Mouse (Mus musculus) megakaryocyte, embryonic 14.5 days (primary cell): ENCODE measurements at regions not wholly inside any gene's neighbourhood (a gene's known extent, or its start where the extent isn't known, plus 50 kb on each side); places are given as distances from the start of the nearest gene placed in this dataset.
"Not testable (repeated sequence)": the region's sequence is repeated elsewhere in the genome, so short reads cannot be mapped to it uniquely, and the experiment has no call there.

Source experiments
- H3K27me3 ChIP-seq: replicated peaks from 2 replicates; pipeline ENCODE3; 2012; ENCODE audit warnings: inconsistent platforms
- H3K36me3 ChIP-seq: replicated peaks from 2 replicates; pipeline ENCODE3; 2012; ENCODE audit warnings: low read length, inconsistent platforms, mixed read lengths
- H3K4me1 ChIP-seq: 2 replicates; pipeline ENCODE4 v1.6.1; 2012; ENCODE audit warnings: inconsistent platforms
- H3K4me3 ChIP-seq: replicated peaks from 2 replicates; pipeline ENCODE3; 2012; ENCODE audit warnings: moderate library complexity, mild to moderate bottlenecking, inconsistent platforms
- H3K9me3 ChIP-seq: 2 replicates; pipeline ENCODE4 v1.6.1; 2012; ENCODE audit warnings: inconsistent platforms
- FLI1 ChIP-seq: IDR thresholded peaks from 2 replicates; pipeline ENCODE4 v1.6.1; 2012; ENCODE audit warnings: low read length, inconsistent platforms, mixed read lengths
- GATA1 ChIP-seq: IDR thresholded peaks from 3 replicates; pipeline ENCODE4 v1.6.1; 2012; ENCODE audit warnings: mixed read lengths, low read length, inconsistent platforms, borderline replicate concordance

DNA sequence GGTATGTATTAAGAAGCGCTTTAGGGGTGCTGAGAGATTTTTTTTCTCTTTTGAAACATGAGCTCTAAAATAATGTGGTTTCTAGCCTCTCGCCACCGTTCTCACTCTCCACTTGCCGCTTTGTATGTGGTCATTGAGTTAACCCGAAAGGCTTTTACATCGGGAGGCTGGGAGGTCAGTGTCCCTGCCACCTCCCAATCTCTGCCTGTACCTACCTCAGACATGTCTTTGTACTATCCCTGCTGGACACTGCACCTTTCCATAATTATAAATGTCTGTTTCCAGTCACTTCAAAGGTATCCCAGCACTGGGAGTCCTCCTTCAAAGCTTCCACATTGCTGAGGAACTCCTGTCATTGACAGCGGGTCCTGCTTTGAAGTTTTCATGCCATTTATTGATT, 347.6 kb upstream of the Tbc1d2b start:
- no peak overlapping the region for H3K4me3 ChIP-seq
- H3K27me3 ChIP-seq, result no peaks in the 10 kb centered on the region
- TF ChIP-seq FLI1 (no peak), GATA1 (no peak)
- H3K9me3 ChIP-seq, result no peaks in the 10 kb centered on the region
- no peaks in the 10 kb centered on the region for H3K4me1 ChIP-seq
- H3K36me3 ChIP-seq, result no peaks in the 10 kb centered on the region

DNA sequence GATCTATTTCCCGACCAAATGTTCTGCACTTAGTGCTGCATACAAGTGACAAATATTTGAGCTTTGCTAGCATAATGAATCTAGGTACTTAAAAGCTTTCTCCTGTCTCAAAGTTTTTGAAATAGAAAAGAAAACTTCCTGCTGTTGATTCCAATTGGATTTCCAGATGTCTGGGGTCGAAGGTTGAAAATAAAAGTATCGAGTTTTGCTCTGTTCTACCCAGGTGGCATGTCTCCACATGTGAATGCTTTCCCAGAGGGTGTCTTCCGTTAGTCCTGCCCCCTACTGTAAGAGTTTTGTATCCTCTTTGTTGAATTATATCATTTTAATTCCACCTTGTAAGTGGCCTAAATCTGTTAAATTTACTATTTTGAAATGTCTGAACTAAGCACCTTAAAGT, 327.3 kb upstream of the Tbc1d2b start:
- H3K9me3 ChIP-seq, result no peaks in the 10 kb centered on the region
- no peaks in the 10 kb centered on the region for H3K36me3 ChIP-seq
- TF ChIP-seq FLI1 (no peak), GATA1 (no peak)
- no peaks in the 10 kb centered on the region for H3K4me1 ChIP-seq
- no peak overlapping the region for H3K4me3 ChIP-seq
- H3K27me3 ChIP-seq, result no peaks in the 10 kb centered on the region

DNA sequence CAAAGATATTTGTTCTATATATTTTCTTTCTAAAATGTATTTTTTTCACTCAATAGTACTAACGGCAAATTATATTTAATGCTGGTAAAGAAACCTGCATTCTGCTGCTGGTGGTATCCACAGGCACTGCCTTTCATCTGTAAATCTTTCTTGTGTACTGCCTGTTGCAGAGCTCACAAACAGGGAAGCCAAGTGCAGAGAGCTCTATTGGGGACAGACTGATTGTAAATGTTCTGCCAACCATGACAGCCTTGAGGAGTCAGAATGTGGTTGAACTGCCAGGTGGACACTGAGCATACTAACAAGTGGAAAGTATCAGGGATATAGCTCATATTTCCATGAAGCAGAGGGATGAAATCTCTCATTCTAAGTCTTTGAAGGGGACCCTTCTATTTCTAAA, 286.1 kb upstream of the Tbc1d2b start:
- TF ChIP-seq FLI1 (no peak), GATA1 (no peak)
- Histone ChIP-seq H3K9me3 (0 out of 2 replicates have a peak, but pooled peaks cover 6% of the 10 kb centered on the region), H3K4me1 (no peaks in the 10 kb centered on the region), H3K4me3 (no peak overlapping the region), H3K27me3 (no peaks in the 10 kb centered on the region), H3K36me3 (no peaks in the 10 kb centered on the region)

DNA sequence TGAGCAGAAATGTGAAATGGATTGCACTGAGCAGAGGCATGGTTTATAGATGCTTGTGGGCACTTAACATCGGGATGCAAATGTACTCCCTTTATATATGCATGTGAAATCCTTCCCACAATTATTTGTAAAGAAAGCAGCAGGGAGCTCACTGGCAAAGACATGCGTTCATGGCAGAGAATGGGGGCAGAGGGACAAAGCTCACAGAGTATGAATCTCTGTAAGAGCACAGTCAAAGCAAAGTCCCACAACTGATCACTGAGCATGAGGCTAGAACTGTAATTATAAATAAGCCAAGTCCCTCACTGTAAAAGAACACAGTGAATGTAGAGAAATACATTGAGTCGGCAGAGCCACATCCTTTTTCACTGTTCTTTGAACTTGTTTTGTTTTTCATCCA, 285.6 kb upstream of the Tbc1d2b start:
- TF ChIP-seq FLI1, result no peak
- TF ChIP-seq GATA1, result no peak
- Histone ChIP-seq H3K36me3 (no peaks in the 10 kb centered on the region), H3K9me3 (0 out of 2 replicates have a peak, but pooled peaks cover 6% of the 10 kb centered on the region), H3K4me3 (no peak overlapping the region), H3K4me1 (no peaks in the 10 kb centered on the region), H3K27me3 (no peaks in the 10 kb centered on the region)

DNA sequence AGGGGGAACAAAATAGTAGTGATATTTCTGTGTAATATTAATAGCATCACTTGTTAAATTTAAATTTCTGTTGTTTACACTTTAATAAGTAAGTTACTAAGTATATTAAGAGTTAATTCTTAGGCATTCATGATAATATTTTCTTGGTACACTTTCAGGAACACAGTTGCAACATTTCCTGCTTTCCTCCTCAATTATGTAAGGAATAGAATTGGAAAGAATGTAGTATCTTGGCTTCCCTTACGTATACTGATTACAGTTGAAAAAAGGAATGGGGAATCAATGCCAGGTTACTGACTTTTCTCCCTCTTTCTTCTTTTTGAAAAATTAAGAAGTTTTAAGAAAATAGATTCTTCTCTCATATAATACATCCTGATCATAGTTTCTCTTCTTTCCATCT, 277.3 kb upstream of the Tbc1d2b start:
- H3K9me3 ChIP-seq, result no peaks in the 10 kb centered on the region
- no peaks in the 10 kb centered on the region for H3K27me3 ChIP-seq
- no peaks in the 10 kb centered on the region for H3K36me3 ChIP-seq
- TF ChIP-seq GATA1 (no peak), FLI1 (no peak)
- H3K4me1 ChIP-seq, result no peaks in the 10 kb centered on the region
- H3K4me3 ChIP-seq, result no peak overlapping the region

DNA sequence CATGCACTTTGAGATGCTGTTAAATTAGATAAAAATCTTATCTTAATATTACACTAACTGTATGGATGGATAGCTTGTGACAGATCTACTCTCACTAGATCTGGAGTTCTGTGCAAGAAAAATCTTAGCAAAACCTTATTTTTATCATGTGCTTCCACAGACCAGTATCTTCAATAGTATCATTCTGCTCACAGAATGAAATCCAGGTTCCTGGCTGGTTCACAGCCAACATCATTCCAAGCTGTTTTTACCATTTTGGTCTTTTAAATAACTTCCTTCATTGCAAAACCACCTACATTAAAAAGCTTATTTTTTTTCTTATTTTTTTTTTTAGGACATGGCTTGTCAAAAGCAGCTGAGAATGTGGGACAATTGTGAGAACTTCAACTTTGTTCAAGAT, 276.1 kb upstream of the Tbc1d2b start:
- Histone ChIP-seq H3K27me3 (no peaks in the 10 kb centered on the region), H3K9me3 (no peaks in the 10 kb centered on the region), H3K4me1 (no peaks in the 10 kb centered on the region), H3K4me3 (no peak overlapping the region), H3K36me3 (no peaks in the 10 kb centered on the region)
- TF ChIP-seq GATA1, result no peak
- no peak for TF ChIP-seq FLI1

DNA sequence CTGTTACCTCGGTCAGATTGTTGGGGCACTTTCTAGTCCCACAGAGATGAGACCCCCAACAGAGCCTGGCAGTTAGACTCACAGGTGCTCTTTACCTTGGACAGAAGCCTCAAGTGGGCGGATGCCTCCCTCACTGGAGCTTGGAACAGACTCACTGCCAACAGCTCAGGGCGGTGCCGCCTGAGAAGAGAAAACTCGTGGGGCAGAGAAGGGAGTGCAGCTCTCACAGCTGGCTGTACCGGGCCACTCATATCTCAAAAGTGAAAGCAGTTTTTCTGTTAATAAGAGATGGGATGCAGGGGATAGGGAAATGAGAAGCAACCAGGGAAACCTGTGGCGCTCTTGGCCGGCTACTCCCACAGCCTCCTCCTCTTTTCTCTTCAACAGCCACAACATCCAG, 267.1 kb upstream of the Tbc1d2b start:
- H3K4me1 ChIP-seq, result peaks cover 14% of the 10 kb centered on the region; the same call in 1 of the 2 replicates
- H3K36me3 ChIP-seq, H3K9me3 ChIP-seq, H3K27me3 ChIP-seq, H3K4me3 ChIP-seq: not testable (repeated sequence)

DNA sequence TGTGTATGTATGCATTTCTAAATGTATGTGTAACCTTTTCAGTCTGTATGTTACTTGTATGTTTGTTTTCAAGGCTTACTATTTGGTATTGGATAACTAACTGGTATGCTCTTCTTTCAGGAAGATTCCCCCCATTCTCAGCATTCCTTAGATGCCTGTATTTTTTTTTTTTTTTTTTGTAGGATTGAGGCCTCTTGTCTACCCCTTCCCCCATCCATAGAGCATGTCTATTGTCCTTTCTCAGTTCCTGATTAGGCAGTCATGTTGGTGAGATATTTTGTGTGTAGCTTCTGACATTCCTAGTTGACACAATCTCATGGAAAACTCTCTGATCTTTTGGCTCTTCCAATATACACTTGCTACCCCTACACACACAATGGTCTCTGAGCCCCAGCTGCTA, 262.8 kb upstream of the Tbc1d2b start:
- Histone ChIP-seq H3K36me3 (no peaks in the 10 kb centered on the region), H3K27me3 (no peaks in the 10 kb centered on the region), H3K9me3 (no peaks in the 10 kb centered on the region), H3K4me1 (peaks cover 9% of the 10 kb centered on the region; the same call in 1 of the 2 replicates), H3K4me3 (no peak overlapping the region)
- no peak for TF ChIP-seq GATA1
- TF ChIP-seq FLI1, result no peak

DNA sequence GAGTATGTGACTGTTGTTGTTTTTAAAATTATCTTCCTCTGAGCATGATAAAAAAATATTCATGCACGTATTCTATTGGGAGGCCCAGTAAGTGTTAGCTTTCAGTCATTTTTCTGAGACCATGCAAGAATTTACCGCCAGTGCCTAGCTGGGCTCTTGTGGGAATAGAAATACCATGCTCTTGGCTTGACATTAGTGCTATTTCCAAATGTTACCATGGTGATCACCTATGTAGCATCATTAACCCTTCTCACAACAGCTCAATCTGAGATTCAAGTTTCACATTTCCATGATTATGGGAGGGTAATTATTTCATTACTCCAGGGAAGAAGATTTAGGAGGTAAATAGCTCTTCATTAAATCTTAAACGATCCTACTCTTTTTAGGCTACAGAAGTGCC, 250.6 kb upstream of the Tbc1d2b start:
- Histone ChIP-seq H3K4me3 (no peak overlapping the region), H3K4me1 (no peaks in the 10 kb centered on the region), H3K27me3 (no peaks in the 10 kb centered on the region), H3K9me3 (no peaks in the 10 kb centered on the region), H3K36me3 (no peaks in the 10 kb centered on the region)
- TF ChIP-seq GATA1, result no peak
- TF ChIP-seq FLI1, result no peak

DNA sequence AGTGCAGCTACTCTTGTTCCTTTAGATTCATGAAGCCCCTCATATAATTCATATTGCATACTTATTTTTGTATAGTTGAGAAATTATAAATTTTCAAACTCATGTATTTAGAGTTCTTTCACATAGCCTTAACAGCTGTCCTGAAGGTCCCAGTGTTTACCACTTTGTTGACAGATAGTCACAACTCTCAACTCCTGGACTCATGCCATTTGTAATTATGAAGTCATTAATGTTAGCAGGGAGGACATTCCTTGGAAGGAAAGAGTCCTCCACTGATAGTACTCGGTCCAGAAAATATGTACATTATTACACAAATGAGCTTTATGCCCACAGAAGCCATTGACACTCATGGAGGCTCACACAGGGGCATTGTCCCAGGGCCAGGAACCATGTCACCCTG, 224.3 kb upstream of the Tbc1d2b start:
- Histone ChIP-seq H3K27me3 (no peaks in the 10 kb centered on the region), H3K36me3 (no peaks in the 10 kb centered on the region), H3K9me3 (peaks cover 4% of the 10 kb centered on the region; the same call in 1 of the 2 replicates), H3K4me1 (no peaks in the 10 kb centered on the region), H3K4me3 (no peak overlapping the region)
- no peak for TF ChIP-seq FLI1
- no peak for TF ChIP-seq GATA1

DNA sequence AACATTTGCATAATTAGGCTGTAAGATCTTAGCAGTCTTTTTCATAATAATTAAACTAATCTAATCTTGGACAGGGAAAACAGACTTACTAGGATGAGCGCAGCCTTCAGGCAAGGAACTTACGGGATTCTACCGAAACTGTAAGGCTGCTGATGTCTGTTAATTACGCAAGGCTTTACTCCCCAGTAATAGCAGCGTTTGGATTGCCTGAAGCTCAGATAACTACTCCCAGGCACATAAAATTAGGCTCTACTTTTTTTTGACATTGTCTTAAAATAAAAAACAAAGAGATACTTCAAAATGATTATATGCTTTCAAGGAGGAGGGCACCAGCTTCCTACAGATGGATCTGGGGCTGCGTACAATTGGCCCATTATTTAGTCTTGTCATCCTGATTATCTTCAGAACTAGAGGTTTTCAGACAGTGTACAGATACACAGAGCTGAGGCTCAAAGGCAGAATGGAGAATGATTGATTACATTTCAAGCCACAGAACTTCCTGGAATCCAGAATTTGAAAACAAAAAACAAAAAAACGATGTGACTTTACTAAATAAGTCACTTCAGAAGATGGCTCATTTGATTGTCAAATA, 220.1 kb upstream of the Tbc1d2b start:
- Histone ChIP-seq H3K4me3 (no peak overlapping the region), H3K4me1 (no peaks in the 10 kb centered on the region)
- TF ChIP-seq GATA1 (no peak), FLI1 (no peak)

More for the DNA sequence above, 220.1 kb upstream of the Tbc1d2b start:
- Histone ChIP-seq H3K9me3 (no peaks in the 10 kb centered on the region), H3K27me3 (no peaks in the 10 kb centered on the region), H3K36me3 (no peaks in the 10 kb centered on the region)
